In the genomic region with DNA sequence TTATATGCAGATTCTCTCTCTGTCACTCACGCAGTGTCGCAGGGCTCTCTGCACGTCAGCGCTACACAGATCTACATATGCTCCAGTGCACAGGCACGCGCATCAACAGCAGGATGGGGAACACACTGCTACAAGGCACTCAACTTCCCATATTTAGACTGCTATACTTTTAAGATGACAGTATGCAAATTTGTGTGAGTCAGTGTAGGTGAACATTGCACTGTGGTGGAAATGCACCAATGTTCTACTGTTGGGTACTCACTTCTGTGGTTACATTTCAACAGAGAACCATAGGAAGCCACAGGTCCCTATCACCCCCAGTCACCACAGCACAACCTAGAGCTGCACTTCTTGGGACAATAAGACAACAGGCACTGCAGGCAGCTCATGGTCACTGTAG, we compare ENCODE assay signal across 10 mouse cellular contexts. TPM values are rescaled to one million over a fixed set of nuclear protein-coding genes. Genes with fewer than 3 reads are reported as not detected.
DNase-seq lines count a peak whose midpoint lies in the region; ATAC-seq and TF ChIP-seq lines count a peak whose summit lies in the region.
"Had no signal": no experiment of that assay in that cellular context is flagged by ENCODE, and none has a peak within 500 bp of the region (broad histone marks: within the 10 kb centered on the region; RNA-seq: fewer than 3 reads in every experiment).

No protein-coding gene starts in this region.

- H3K27me3 ChIP-seq in forebrain, embryonic 16.5 days (replicated peaks; ENCODE audit: control insufficient read depth, insufficient read depth, low read length), result no peaks in the 10 kb centered on the region
- H3K27me3 ChIP-seq in midbrain, embryonic 12.5 days, result no peaks in the 10 kb centered on the region
- H3K27me3 ChIP-seq: heart, embryonic 12.5 days; neural tube, embryonic 12.5 days had no signal

- H3K27ac ChIP-seq in forebrain, embryonic 16.5 days (ENCODE audit: low read length), result no peak overlapping the region
- H3K27ac ChIP-seq in midbrain, embryonic 12.5 days (replicated peaks), result no peak overlapping the region
- H3K27ac ChIP-seq in gastrocnemius, adult 2 months, result no peak overlapping the region
- H3K27ac ChIP-seq: neural tube, embryonic 12.5 days had no signal

- H3K36me3 ChIP-seq in forebrain, embryonic 16.5 days (ENCODE audit: control insufficient read depth, insufficient read depth), result no peaks in the 10 kb centered on the region
- H3K36me3 ChIP-seq in midbrain, embryonic 12.5 days, result no peaks in the 10 kb centered on the region
- H3K36me3 ChIP-seq: neural tube, embryonic 12.5 days had no signal

- no peaks in the 10 kb centered on the region for H3K9me3 ChIP-seq in forebrain, embryonic 16.5 days (ENCODE audit: control insufficient read depth, low read length)
- no peaks in the 10 kb centered on the region for H3K9me3 ChIP-seq in midbrain, embryonic 12.5 days
- H3K9me3 ChIP-seq: heart, embryonic 12.5 days; neural tube, embryonic 12.5 days had no signal

- ATAC-seq in CD4-positive, CD25-positive, alpha-beta regulatory T cell, adult 4 months, result peak; percentile 56
- ATAC-seq in forebrain, embryonic 16.5 days, result peak; percentile 18; the same call in 1 of the 2 replicates
- peak; percentile 24; the same call in 1 of the 2 replicates for ATAC-seq in midbrain, embryonic 12.5 days (ENCODE audit: low FRiP score, low read depth)

- WGBS in forebrain, embryonic 16.5 days, result 15% methylated on average over 6 of the region's 6 CpGs
- WGBS in midbrain, embryonic 12.5 days, result 17% methylated on average over 6 of the region's 6 CpGs

- TF ChIP-seq CTCF in gastrocnemius, adult 2 months (IDR thresholded peaks at IDR 0.05), result no peak

- no peak overlapping the region for H3K9ac ChIP-seq in forebrain, embryonic 16.5 days (replicated peaks; ENCODE audit: low read depth, low read length)
- no peak overlapping the region for H3K9ac ChIP-seq in midbrain, embryonic 12.5 days (replicated peaks)
- H3K9ac ChIP-seq: heart, embryonic 12.5 days; neural tube, embryonic 12.5 days had no signal

- peak; percentile 27 to 28 for DNase-seq in cerebellum, postnatal 10 days
- no peak for DNase-seq in cerebellum, adult 18-20 months
- DNase-seq in urinary bladder, postnatal 36 days (ENCODE audit: low spot score in 2 of 2), result no peak
- no peak for DNase-seq in gastrocnemius, adult 2 months
- DNase-seq in Muller cell, postnatal 12 days (ENCODE audit: inconsistent ontology term), result no peak

- intact Hi-C loops in gastrocnemius, adult 2 months (cut with DNase I), result no loop called here

- no peak overlapping the region for H3K4me2 ChIP-seq in forebrain, embryonic 16.5 days (ENCODE audit: low read length)
- peak overlapping the region; percentile 27; the same call in 1 of the 2 replicates for H3K4me2 ChIP-seq in midbrain, embryonic 12.5 days (replicated peaks)
- H3K4me2 ChIP-seq: heart, embryonic 12.5 days; neural tube, embryonic 12.5 days had no signal

- H3K4me1 ChIP-seq in forebrain, embryonic 16.5 days (replicated peaks; ENCODE audit: control insufficient read depth, insufficient read depth, low read length), result peaks cover 26% of the 10 kb centered on the region
- H3K4me1 ChIP-seq in midbrain, embryonic 12.5 days, result peaks cover 46% of the 10 kb centered on the region

- no peak overlapping the region for H3K4me3 ChIP-seq in forebrain, embryonic 16.5 days (replicated peaks; ENCODE audit: low read length)
- H3K4me3 ChIP-seq in midbrain, embryonic 12.5 days, result peak overlapping the region; percentile 12; the same call in 1 of the 2 replicates
- no peak overlapping the region for H3K4me3 ChIP-seq in gastrocnemius, adult 2 months
- H3K4me3 ChIP-seq: heart, embryonic 12.5 days; neural tube, embryonic 12.5 days had no signal

RNA-seq across cellular contexts. Expression of a gene that starts 5.1 kb away (rescaled TPM):
- 10 to 100 TPM; 52.8 to 57.7 TPM for polyA plus RNA-seq in CD4-positive, CD25-positive, alpha-beta regulatory T cell, adult 4 months (2017; shearing (Covaris generic))
- polyA plus RNA-seq in forebrain, embryonic 16.5 days (2015; fragmentation: Nextera tagmentation; extraction: Ambion mirVana), result 198 and 210 TPM in 2 replicates
- polyA plus RNA-seq in midbrain, embryonic 12.5 days (2016; fragmentation: Nextera tagmentation; extraction: Ambion mirVana), result 152 and 169 TPM in 2 replicates
- 100 to 1,000 TPM in 1 of 2 experiments, 10 to 100 TPM in 1; 94.2 to 104 TPM for total RNA-seq in gastrocnemius, adult 2 months (2021)

Comparison
In these comparisons a context has a peak if more than half of its experiments do, and no peak if none do; other contexts are left out.
1. DNase-seq: peak in cerebellum, postnatal 10 days (2 of 2); none in cerebellum, adult 18-20 months (0 of 2), urinary bladder, postnatal 36 days (0 of 2), gastrocnemius, adult 2 months (single experiment) and Muller cell, postnatal 12 days (single experiment).
2. Peak in every context shown above with its lines, with median percentiles within 50 percentile points of each other: ATAC-seq.